Mouse (Mus musculus) heart, embryonic 10.5 days (tissue): ENCODE data around the gene Gm21970. TPM values are rescaled to one million over a fixed set of nuclear protein-coding genes. Genes with fewer than 3 reads are reported as not detected.

Experiments used
- DNase-seq: peaks from one replicate; pipeline ENCODE4 v3.0.0-alpha.2; 2017; ENCODE audit warnings: low spot score
- H3K27ac ChIP-seq: fragments of 300-500 bp; sonication (generic); 2 replicates; pipeline ENCODE4 v1.5.1; 2016; ENCODE audit warnings: mild to moderate bottlenecking
- H3K27me3 ChIP-seq: fragments of 300-500 bp; sonication (generic); 2 replicates; pipeline ENCODE4 v1.6.1; 2016; ENCODE audit warnings: mild to moderate bottlenecking; ENCODE audit not compliant: poor library complexity, insufficient read depth, severe bottlenecking
- H3K36me3 ChIP-seq: fragments of 300-500 bp; sonication (generic); 2 replicates; pipeline ENCODE4 v1.6.1; 2016; ENCODE audit warnings: mild to moderate bottlenecking, moderate library complexity
- H3K4me1 ChIP-seq: fragments of 300-500 bp; sonication (generic); 2 replicates; pipeline ENCODE4 v1.6.1; 2016; ENCODE audit warnings: mild to moderate bottlenecking
- H3K4me3 ChIP-seq: fragments of 300-500 bp; sonication (generic); 2 replicates; pipeline ENCODE4 v1.5.1; 2016; ENCODE audit warnings: mild to moderate bottlenecking, moderate library complexity
- H3K9me3 ChIP-seq: fragments of 300-500 bp; sonication (generic); 2 replicates; pipeline ENCODE4 v1.6.1; 2016; ENCODE audit warnings: mild to moderate bottlenecking, moderate library complexity
- whole genome bisulfite sequencing: fragments of 180-500 bp; shearing (Covaris S2); methylation state at CpG from one replicate; pipeline ENCODE4 v1.1.7; 2016; 5-methylcytosine and 5-hydroxymethylcytosine counted together
- polyA plus RNA-seq: library from polyadenylated mRNA; unstranded; fragments of >200 nt; fragmentation: Nextera tagmentation; extraction: Ambion mirVana; gene quantifications from 2 replicates; pipeline ENCODE4 v1.2.1, GENCODE M21; 2016

Gene Gm21970
- polyA plus RNA-seq, result not detected in 2 replicates

DNA sequence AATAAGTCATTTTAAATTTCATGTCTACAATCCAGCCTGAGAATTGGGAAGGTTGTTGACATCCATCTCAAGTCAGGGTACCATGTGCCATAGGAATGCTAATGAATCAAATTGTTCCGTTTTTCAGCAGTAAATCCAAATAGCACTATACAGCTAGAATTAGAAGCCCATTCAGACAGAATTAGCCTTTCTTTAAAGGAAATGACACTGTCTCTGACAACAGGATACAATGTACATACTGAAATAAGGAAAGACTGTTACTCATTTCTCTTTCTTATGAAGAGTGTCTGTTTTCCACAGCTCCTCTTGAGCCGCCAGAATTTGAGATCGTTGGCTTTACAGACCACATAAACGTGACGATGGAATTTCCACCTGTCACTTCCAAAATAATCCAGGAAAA is at the start of gene Gm21970:
Gm21970 (plus strand) TSS at position 301 of the 400 bp plus-strand sequence.
- Histone ChIP-seq H3K27ac (no peak within 1 kb of the TSS), H3K4me3 (no peak within 1 kb of the TSS), H3K36me3 (peaks cover 85% of the 10 kb centered on the region), H3K4me1 (0 out of 2 replicates have a peak, but pooled peaks cover 3% of the 10 kb centered on the region), H3K27me3 (no peaks in the 10 kb centered on the region), H3K9me3 (no peaks in the 10 kb centered on the region)
- no peak for DNase-seq
- WGBS, result 87% methylated on average over 5 of the region's 5 CpGs

DNA sequence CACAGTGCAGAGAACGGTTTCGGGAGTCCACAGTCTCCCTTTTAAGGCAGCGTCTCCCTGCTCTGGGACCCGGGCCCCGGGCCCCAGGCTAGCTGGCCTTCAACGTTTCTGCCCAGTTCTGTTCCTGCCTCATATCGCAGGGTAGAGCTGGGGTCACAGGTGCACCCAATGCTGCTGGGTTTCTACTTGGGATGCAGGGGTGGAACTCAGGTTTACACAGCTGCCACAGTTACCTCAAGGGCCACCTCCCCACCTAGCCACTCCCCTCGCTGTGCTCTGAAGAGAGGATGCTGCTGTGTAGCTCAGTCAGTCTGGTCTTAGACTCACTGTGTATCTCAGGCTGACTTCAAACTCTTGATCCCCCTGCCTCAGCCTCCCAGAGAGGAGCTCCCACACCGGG is 45.0 kb upstream of the Gm21970 start:
- Histone ChIP-seq H3K36me3 (no peaks in the 10 kb centered on the region), H3K27me3 (peaks cover 29% of the 10 kb centered on the region), H3K4me1 (no peaks in the 10 kb centered on the region), H3K9me3 (no peaks in the 10 kb centered on the region), H3K4me3 (no peak overlapping the region), H3K27ac (no peak overlapping the region)
- WGBS, result 70% methylated on average over 9 of the region's 9 CpGs
- DNase-seq, result no peak

DNA sequence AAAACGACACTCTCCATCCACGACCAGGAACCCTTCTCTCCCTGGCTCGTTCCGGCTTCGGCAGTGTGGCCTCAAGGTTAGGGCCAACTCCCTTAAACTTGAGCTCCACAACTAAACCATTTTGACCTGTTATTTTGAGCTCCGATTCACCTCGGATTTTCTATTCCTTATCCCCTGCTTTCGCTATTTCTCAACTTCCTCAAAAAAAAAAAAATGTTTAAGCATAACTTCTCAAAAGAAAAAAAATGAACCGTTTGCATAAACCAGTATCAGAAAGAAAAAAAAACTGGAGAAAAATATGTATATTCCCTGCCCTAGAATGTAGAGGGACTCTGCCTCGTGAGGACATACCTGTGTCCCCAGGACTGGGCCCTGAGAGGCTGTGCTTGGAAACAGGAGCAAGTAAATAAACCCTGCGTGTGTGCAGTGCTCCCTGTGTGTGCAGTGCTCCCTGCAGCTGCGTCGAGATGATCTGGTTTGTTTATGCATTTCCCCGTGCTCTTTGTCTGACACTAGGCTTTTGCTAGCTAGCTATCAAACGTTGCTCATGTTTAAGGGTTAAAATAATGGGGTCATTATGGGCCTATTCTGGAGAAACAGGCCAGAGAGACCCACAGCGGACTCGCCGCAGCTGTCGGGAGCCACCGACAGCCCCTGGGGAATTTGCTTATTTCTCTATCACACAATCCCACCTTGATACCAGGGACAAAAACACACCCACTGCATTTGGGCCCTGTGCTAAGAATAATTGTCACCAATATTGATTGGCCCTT is 43.8 kb upstream of the Gm21970 start:
- H3K4me1 ChIP-seq, result no peaks in the 10 kb centered on the region
- DNase-seq, result no peak
- H3K27me3 ChIP-seq, result peaks cover 34% of the 10 kb centered on the region
- H3K9me3 ChIP-seq, result no peaks in the 10 kb centered on the region
- H3K4me3 ChIP-seq, result no peak overlapping the region
- WGBS, result 73% methylated on average over 20 of the region's 20 CpGs
- no peaks in the 10 kb centered on the region for H3K36me3 ChIP-seq
- no peak overlapping the region for H3K27ac ChIP-seq

DNA sequence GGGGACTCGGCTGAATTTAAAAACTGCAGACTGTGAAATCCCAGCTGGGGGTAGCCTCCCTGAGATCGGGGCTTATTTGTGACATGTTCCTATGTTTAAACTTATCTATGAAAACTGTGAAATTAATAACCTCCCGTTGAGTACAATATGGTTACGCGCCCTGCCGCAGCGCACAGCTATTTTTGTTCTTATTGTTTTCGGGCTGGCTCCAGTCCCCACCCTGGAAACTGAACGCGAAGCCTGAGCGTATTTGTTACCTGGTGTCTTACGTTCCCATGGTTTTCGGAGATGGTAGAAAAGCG is 43.3 kb upstream of the Gm21970 start:
- Histone ChIP-seq H3K36me3 (no peaks in the 10 kb centered on the region), H3K27ac (no peak overlapping the region), H3K9me3 (no peaks in the 10 kb centered on the region), H3K4me1 (no peaks in the 10 kb centered on the region), H3K27me3 (peaks cover 39% of the 10 kb centered on the region), H3K4me3 (no peak overlapping the region)
- 74% methylated on average over 14 of the region's 14 CpGs for WGBS
- DNase-seq, result no peak

DNA sequence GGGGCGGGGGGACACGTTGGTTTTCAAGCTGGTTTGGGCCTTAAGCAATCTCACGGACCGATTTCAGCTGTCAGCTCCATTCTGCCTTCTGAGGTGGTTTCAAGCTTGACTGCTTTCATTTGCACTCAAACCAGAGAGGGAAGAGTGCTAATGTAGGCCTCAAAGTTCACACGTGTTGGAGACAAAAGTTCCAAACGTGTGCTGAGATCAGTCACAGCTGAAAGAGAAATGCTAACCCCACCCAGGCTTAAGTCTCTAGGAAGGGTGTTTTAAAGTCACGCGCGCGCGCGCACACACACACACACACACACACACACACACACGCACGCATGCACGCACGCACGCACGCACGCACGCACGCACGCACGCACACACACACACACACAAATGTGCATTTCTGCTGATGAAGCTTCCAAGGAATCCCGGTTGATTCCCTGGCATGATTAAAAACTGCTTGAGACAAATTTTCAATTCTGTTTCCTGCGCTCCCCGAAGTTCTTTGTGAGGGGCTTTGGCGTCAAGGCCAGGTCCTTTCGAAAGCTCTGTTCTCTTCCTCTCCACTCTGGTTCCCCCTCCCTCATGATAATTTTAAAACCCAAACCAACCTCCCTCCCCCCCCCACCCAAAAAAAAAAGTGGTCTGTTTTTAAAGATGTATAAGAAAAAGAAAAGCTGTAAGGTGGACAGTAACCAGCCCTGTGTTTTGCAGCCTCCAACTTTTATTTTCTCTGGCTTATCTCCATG is 42.8 kb upstream of the Gm21970 start:
- Histone ChIP-seq H3K9me3 (no peaks in the 10 kb centered on the region), H3K4me1 (no peaks in the 10 kb centered on the region)
- WGBS, result 79% methylated on average over 28 of the region's 28 CpGs

DNA sequence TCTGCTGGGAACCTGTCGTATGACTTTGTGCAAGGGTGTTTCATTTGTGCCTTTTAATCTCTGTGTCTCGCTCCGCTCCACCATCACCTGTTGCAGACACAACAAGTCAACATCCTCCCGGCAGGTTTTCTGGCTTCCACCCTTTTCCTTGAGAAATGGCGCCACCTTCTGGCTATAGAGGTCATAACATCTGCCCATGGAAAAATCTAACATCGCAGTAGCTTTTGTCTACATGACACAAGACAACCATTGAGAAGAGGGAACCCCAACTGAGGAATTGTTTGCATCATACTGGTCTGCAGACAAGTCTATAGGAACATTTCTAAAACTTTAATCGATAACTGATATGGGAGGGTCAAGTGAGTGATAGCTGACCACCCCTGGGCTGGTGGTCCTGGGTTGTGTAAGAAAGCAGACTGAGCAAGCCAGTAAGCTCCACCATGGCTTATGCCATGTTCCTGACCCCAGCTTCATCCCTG is 39.4 kb upstream of the Gm21970 start:
- Histone ChIP-seq H3K27ac (0 out of 2 replicates have a peak overlapping the region, but pooled peaks have one; percentile 65), H3K36me3 (no peaks in the 10 kb centered on the region), H3K4me1 (no peaks in the 10 kb centered on the region), H3K9me3 (no peaks in the 10 kb centered on the region), H3K27me3 (peaks cover 55% of the 10 kb centered on the region), H3K4me3 (no peak overlapping the region)
- DNase-seq, result no peak
- 7% methylated on average over 7 of the region's 7 CpGs for WGBS

More for the DNA sequence above, 42.8 kb upstream of the Gm21970 start:
- DNase-seq, result no peak
- no peaks in the 10 kb centered on the region for H3K36me3 ChIP-seq
- H3K27me3 ChIP-seq, result peaks cover 45% of the 10 kb centered on the region
- H3K4me3 ChIP-seq, result no peak overlapping the region
- H3K27ac ChIP-seq, result no peak overlapping the region

DNA sequence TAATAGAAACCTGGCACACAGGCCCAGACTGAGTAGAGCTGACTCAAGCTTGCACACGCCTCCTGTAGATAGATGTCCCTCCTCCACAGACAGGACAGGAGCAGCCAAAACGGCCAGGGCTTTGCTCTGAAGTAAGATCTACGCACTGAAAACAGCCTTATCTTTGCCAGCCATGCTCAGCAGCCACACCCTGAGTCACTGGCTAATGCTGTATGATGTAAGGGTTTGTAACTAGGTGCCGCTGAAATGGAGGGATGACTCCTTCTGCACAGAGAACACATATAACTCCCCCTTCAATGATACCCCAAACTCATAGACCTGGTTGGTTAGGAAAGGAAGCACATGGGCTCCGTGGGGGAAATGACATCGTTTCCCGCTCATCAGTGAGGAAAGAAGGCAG is 38.8 kb upstream of the Gm21970 start:
- peaks cover 53% of the 10 kb centered on the region for H3K27me3 ChIP-seq
- WGBS, result 49% methylated on average over 7 of the region's 7 CpGs
- no peaks in the 10 kb centered on the region for H3K4me1 ChIP-seq
- no peaks in the 10 kb centered on the region for H3K36me3 ChIP-seq
- peak; percentile 93 for DNase-seq
- peak overlapping the region; percentile 65; the same call in 1 of the 2 replicates for H3K27ac ChIP-seq
- no peak overlapping the region for H3K4me3 ChIP-seq
- H3K9me3 ChIP-seq, result no peaks in the 10 kb centered on the region

DNA sequence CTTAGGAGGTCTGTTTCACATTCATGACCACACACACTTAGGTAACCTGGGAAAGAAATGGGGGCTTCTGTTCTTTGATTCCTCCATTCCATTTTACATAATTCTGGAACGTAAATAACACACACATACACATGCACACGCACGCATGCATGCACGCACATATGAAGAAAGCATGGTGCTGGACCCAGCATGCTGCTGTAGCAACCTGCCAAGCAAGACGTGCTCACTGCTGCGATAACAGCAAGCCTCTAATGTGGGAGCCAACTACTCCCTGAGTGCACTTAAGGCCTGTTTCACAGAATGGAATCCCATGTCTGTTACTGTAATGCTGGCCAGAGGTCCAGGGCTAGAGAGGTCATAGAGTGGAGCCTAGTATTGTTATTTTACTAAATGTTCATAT is 38.3 kb upstream of the Gm21970 start:
- no peak for DNase-seq
- WGBS, result 72% methylated on average over 6 of the region's 6 CpGs
- Histone ChIP-seq H3K4me3 (no peak overlapping the region), H3K27ac (peak overlapping the region; percentile 62; the same call in 1 of the 2 replicates), H3K36me3 (no peaks in the 10 kb centered on the region), H3K9me3 (no peaks in the 10 kb centered on the region), H3K4me1 (no peaks in the 10 kb centered on the region), H3K27me3 (peaks cover 49% of the 10 kb centered on the region)

DNA sequence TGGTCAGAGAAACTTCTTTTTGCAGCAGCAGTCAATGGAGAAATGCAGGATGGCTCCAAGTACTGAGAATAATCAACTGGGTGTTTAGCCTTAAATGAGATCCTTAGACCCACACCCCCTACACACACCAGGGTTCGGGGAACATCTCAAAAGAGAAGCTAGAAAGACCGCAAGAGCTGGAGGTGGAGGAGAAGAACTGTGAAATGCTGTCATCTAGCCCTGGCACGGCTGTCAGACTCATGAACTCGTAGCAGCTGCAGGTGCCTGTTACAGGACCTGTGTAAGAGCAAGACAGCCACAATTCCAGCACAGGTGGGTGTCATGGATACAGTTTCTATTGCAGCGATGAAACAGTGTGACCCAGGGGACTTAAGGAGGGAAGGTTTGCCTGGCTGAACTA is 37.9 kb upstream of the Gm21970 start:
- DNase-seq, result no peak
- H3K27me3 ChIP-seq, result peaks cover 45% of the 10 kb centered on the region
- no peaks in the 10 kb centered on the region for H3K4me1 ChIP-seq
- no peaks in the 10 kb centered on the region for H3K9me3 ChIP-seq
- H3K36me3 ChIP-seq, result no peaks in the 10 kb centered on the region
- H3K4me3 ChIP-seq, result no peak overlapping the region
- peak overlapping the region; percentile 62; the same call in 1 of the 2 replicates for H3K27ac ChIP-seq
- 83% methylated on average over 5 of the region's 5 CpGs for WGBS

DNA sequence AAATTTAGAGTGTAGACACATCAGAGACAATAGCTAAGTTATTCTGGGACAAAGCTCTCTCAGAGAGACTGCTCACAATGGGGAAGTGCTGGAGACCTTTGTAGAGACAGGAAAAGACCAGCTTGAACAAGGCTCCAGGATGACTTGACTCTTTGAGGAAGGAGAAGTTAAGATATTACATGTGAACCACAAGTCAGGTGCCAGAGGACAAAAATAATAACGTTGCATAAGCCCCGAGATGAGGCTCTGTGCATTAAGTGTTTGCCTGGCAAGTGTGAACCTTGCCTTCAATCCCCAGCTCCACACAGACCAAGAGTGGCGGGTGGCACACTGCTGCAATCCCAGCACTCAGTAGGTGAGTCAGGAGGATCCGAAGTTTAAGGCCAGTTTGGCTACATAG is 36.9 kb upstream of the Gm21970 start:
- H3K4me3 ChIP-seq, result no peak overlapping the region
- no peak for DNase-seq
- peaks cover 40% of the 10 kb centered on the region for H3K27me3 ChIP-seq
- H3K4me1 ChIP-seq, result no peaks in the 10 kb centered on the region
- H3K36me3 ChIP-seq, result no peaks in the 10 kb centered on the region
- no peaks in the 10 kb centered on the region for H3K9me3 ChIP-seq
- no peak overlapping the region for H3K27ac ChIP-seq
- WGBS, result 66% methylated on average over 4 of the region's 4 CpGs

DNA sequence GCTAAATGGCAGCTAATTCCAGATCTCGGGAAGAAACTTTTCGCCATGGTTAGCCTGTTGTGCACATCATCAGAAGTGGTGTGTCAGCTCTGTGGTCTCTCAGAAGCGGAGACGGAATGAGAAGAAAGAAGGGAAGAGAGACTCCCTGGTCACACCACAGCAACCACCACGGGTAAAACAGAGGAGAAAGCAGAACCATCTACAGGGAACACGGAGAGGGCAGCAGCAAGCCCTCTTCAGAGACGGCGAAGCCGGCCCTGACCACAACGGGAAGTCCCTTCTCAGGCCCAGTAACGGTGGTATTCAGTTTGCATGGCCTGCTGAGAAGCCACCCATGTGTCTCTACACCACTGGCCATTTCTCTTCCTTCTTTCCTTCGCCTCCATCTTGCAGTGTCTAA is 36.4 kb upstream of the Gm21970 start:
- DNase-seq, result no peak
- H3K9me3 ChIP-seq, result no peaks in the 10 kb centered on the region
- H3K4me3 ChIP-seq, result no peak overlapping the region
- H3K4me1 ChIP-seq, result no peaks in the 10 kb centered on the region
- peaks cover 37% of the 10 kb centered on the region for H3K27me3 ChIP-seq
- no peaks in the 10 kb centered on the region for H3K36me3 ChIP-seq
- 73% methylated on average over 12 of the region's 12 CpGs for WGBS
- H3K27ac ChIP-seq, result no peak overlapping the region

DNA sequence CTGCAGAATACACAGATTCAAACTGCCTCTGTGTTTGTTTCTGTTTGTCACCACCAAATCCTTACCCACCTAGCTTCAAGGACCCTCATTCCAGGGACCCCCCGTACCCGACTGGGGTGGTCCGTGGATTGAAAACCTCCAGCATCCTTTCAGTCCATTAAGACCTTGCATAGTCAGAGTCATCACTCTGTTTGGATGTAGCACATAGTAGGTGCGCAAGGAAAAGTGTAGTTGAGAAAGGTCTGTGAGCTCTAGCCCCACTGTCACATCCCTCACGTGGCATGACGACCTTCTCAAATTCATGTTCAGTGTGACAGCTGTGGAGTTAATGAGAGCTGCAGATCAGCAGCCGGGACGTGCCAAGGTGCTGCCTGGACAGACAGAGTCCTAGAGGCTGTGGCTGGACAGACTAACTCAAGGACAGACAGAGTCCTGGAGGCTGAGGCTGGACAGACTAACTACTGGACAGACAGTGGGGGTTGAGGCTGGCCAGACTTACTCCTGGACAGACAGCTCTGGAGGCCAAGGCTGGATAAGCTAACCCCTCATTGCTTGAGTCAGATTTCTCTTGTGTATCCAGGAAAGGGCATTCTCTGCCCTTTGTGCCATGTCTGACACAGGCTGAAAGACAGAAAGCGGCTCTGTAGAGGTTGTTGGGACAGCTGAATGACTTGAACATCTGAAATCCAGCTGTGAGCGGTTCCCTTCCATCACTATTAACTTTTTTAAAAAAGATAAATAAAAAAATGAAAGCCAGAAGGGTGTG is 34.6 kb upstream of the Gm21970 start:
- Histone ChIP-seq H3K27ac (no peak overlapping the region), H3K27me3 (peaks cover 24% of the 10 kb centered on the region; the same call in 1 of the 2 replicates), H3K4me3 (no peak overlapping the region), H3K36me3 (no peaks in the 10 kb centered on the region), H3K4me1 (peaks cover under 1% of the 10 kb centered on the region; the same call in 1 of the 2 replicates), H3K9me3 (no peaks in the 10 kb centered on the region)
- no peak for DNase-seq
- 76% methylated on average over 10 of the region's 10 CpGs for WGBS

DNA sequence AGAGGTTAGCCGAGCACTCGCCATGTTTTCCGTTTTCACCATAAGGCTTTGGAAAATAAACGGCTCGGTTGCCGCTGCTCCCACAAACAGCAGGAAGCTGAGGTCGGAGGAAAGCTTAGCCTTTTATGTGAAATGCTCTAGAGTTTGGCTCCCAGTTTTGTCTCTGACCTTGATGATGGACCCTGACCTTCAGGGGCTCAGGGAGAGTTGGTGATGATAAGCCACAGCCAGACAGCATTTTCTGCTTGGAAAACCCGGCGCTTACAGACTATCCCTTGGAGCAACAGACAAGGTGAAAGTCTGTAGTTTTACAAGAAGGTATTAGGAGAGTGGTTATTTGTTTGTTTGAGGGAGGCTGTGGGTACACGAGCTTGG is 34.0 kb upstream of the Gm21970 start:
- H3K27ac ChIP-seq, result no peak overlapping the region
- no peaks in the 10 kb centered on the region for H3K36me3 ChIP-seq
- peaks cover 7% of the 10 kb centered on the region; the same call in 1 of the 2 replicates for H3K4me1 ChIP-seq
- H3K4me3 ChIP-seq, result no peak overlapping the region
- H3K27me3 ChIP-seq, result peaks cover 23% of the 10 kb centered on the region; the same call in 1 of the 2 replicates
- H3K9me3 ChIP-seq, result no peaks in the 10 kb centered on the region
- 49% methylated on average over 10 of the region's 10 CpGs for WGBS
- DNase-seq, result no peak
